8 mouse cellular contexts compared by ENCODE assay signal in the genomic region with DNA sequence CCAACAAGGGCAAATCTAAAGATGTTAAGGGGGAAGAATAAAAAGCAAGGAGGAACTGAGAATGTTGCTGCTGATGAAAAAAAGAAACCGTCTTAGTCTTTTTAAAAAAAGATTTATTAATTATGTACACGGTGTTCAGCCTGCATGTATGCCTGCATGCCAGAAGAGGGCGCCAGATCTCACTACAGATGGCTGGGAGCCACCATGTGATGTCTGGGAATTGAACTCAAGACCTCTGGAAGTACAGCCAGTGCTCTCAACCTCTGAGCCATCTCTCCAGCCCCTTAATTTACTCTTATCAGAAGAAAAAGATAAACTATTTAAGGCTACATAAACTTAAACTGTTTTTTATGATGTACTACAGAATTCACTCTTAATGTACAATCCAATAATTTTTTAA. TPM values are rescaled to one million over a fixed set of nuclear protein-coding genes. Genes with fewer than 3 reads are reported as not detected.
DNase-seq lines count a peak whose midpoint lies in the region; ATAC-seq lines count a peak whose summit lies in the region.

No protein-coding gene starts in this region.

- no peak for ATAC-seq in heart, embryonic 11.5 days (replicated peaks; ENCODE audit: insufficient number of reproducible peaks, low FRiP score, low TSS enrichment)
- peak; percentile 56; the same call in 1 of the 2 replicates for ATAC-seq in neural tube, embryonic 13.5 days (ENCODE audit: low read depth)

- H3K27me3 ChIP-seq in heart, embryonic 11.5 days (ENCODE audit: control insufficient read depth, insufficient read depth, low read length): no peaks in the 10 kb centered on the region
- H3K27me3 ChIP-seq in neural tube, embryonic 13.5 days: no peaks in the 10 kb centered on the region

- no peak overlapping the region for H3K9ac ChIP-seq in heart, embryonic 11.5 days (ENCODE audit: low read depth, low read length)
- H3K9ac ChIP-seq in neural tube, embryonic 13.5 days: no peak overlapping the region

- peak; percentile 54 to 80 for DNase-seq in heart, adult 18-20 months
- DNase-seq in A20 (ENCODE audit: low read depth, low spot score): peak; percentile 70
- peak; percentile 44 for DNase-seq in adrenal gland, adult 2 months
- DNase-seq in embryo, embryonic 11 days: peak; percentile 67
- peak; percentile 58 for DNase-seq in kidney, postnatal 14 days
- peak; percentile 71 for DNase-seq in thymus, postnatal 25 days

- 57% methylated on average over 3 of the region's 3 CpGs for WGBS in heart, embryonic 11.5 days (ENCODE audit: insufficient replicate concordance)
- 34% methylated on average over 3 of the region's 3 CpGs for WGBS in neural tube, embryonic 13.5 days

- peaks cover 29% of the 10 kb centered on the region for H3K36me3 ChIP-seq in heart, embryonic 11.5 days (ENCODE audit: control insufficient read depth, insufficient read depth, low read length)
- H3K36me3 ChIP-seq in neural tube, embryonic 13.5 days: peaks cover 73% of the 10 kb centered on the region

- no peaks in the 10 kb centered on the region for H3K4me1 ChIP-seq in heart, embryonic 11.5 days (ENCODE audit: control insufficient read depth, insufficient read depth, low read length)
- H3K4me1 ChIP-seq in neural tube, embryonic 13.5 days (replicated peaks): no peaks in the 10 kb centered on the region

- no peak overlapping the region for H3K4me2 ChIP-seq in heart, embryonic 11.5 days
- H3K4me2 ChIP-seq in neural tube, embryonic 13.5 days: no peak overlapping the region

- H3K4me3 ChIP-seq in heart, embryonic 11.5 days (ENCODE audit: low read depth, low read length): no peak overlapping the region
- H3K4me3 ChIP-seq in neural tube, embryonic 13.5 days: no peak overlapping the region

- H3K9me3 ChIP-seq in heart, embryonic 11.5 days (replicated peaks; ENCODE audit: control insufficient read depth, low read length): no peaks in the 10 kb centered on the region
- H3K9me3 ChIP-seq in neural tube, embryonic 13.5 days: no peaks in the 10 kb centered on the region

- H3K27ac ChIP-seq in heart, embryonic 11.5 days (ENCODE audit: low read depth, low read length): no peak overlapping the region
- H3K27ac ChIP-seq in neural tube, embryonic 13.5 days (replicated peaks): no peak overlapping the region

RNA-seq across cellular contexts. Expression of gene Cpsf6, which starts 16.7 kb away (rescaled TPM):
- total RNA-seq in heart, adult 18-20 months (2021): 10 to 100 TPM; 31.3 to 34.7 TPM
- polyA plus RNA-seq in heart, embryonic 11.5 days (2014; fragmentation: Nextera tagmentation; extraction: Ambion mirVana): 97.9 and 117 TPM in 2 replicates
- total RNA-seq in adrenal gland, adult 2 months (2021): 10 to 100 TPM; 49.8 to 72.7 TPM
- polyA plus RNA-seq in adrenal gland, adult 2 months (2012; rRNA removed): 62.5 and 78.5 TPM in 2 replicates
- 144 and 167 TPM in 2 replicates for polyA plus RNA-seq in neural tube, embryonic 13.5 days (2015; fragmentation: Nextera tagmentation; extraction: Ambion mirVana)
